In the genomic region with DNA sequence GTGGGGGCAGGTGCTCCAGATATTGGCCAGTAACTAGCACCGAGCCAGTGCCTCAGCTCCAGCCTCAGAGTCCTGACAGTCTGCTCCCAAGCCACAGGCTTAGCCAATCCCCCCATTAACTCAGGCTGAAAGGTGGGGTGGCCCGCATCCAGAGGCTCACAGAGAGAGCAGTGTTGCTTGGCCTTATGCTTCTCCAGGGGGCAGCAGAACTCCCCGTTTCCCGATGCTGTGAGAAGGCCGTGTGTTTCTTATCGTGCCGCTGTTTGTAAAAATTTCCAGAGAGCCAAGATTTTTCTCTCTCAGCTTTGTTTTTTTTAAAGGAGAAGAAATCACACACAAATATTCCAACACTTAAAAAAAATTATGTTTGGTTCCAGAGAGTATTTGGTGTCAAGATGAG, we compare ENCODE assay signal across 17 mouse cellular contexts. TPM values are rescaled to one million over a fixed set of nuclear protein-coding genes. Genes with fewer than 3 reads are reported as not detected.
DNase-seq lines count a peak whose midpoint lies in the region; ATAC-seq lines count a peak whose summit lies in the region.
"Had no signal": no experiment of that assay in that cellular context is flagged by ENCODE, and none has a peak within 500 bp of the region (broad histone marks: within the 10 kb centered on the region; RNA-seq: fewer than 3 reads in every experiment).

No protein-coding gene starts in this region.

- H3K27me3 ChIP-seq in embryonic facial prominence, embryonic 11.5 days (ENCODE audit: control insufficient read depth, insufficient read depth, low read length), result no peaks in the 10 kb centered on the region
- 0 out of 2 replicates have a peak, but pooled peaks cover 17% of the 10 kb centered on the region for H3K27me3 ChIP-seq in embryonic facial prominence, embryonic 10.5 days (replicated peaks; ENCODE audit: low read depth, poor library complexity, severe bottlenecking)
- no peaks in the 10 kb centered on the region for H3K27me3 ChIP-seq in kidney, embryonic 14.5 days (ENCODE audit: control insufficient read depth, insufficient read depth, low read length)
- peaks cover 3% of the 10 kb centered on the region; the same call in 1 of the 2 replicates for H3K27me3 ChIP-seq in midbrain, embryonic 13.5 days
- H3K27me3 ChIP-seq in midbrain, embryonic 15.5 days (replicated peaks), result no peaks in the 10 kb centered on the region
- H3K27me3 ChIP-seq: forebrain, embryonic 15.5 days; neural tube, embryonic 13.5 days had no signal

- no peak overlapping the region for H3K4me3 ChIP-seq in embryonic facial prominence, embryonic 11.5 days (ENCODE audit: low read depth, low read length)
- H3K4me3 ChIP-seq in embryonic facial prominence, embryonic 10.5 days, result no peak overlapping the region
- no peak overlapping the region for H3K4me3 ChIP-seq in kidney, embryonic 14.5 days (ENCODE audit: low read length)
- no peak overlapping the region for H3K4me3 ChIP-seq in midbrain, embryonic 13.5 days (replicated peaks)
- H3K4me3 ChIP-seq in midbrain, embryonic 15.5 days, result no peak overlapping the region
- H3K4me3 ChIP-seq: embryonic facial prominence, embryonic 12.5 days; forebrain, embryonic 15.5 days; midbrain, embryonic 12.5 days; neural tube, embryonic 13.5 days had no signal

- peak; percentile 39 for DNase-seq in embryonic facial prominence, embryonic 11.5 days (ENCODE audit: low spot score)
- no peak for DNase-seq in embryonic facial prominence, embryonic 10.5 days (ENCODE audit: low spot score)
- DNase-seq in kidney, adult 11 months, result no peak
- DNase-seq in yolk sac, embryonic 10.5 days (ENCODE audit: low spot score), result no peak
- DNase-seq in layer of hippocampus, adult 11-12 months (ENCODE audit: low spot score), result no peak
- DNase-seq: adrenal gland, postnatal 36 days; cerebellum, adult 18-20 months; gastrocnemius, postnatal 36 days; heart, postnatal 14 days had no signal

- ATAC-seq in embryonic facial prominence, embryonic 11.5 days (replicated peaks; ENCODE audit: insufficient number of reproducible peaks, low FRiP score, low TSS enrichment, low read depth), result no peak
- ATAC-seq in kidney, embryonic 14.5 days (ENCODE audit: low FRiP score, low TSS enrichment), result 0 out of 2 replicates have a peak, but pooled peaks have one; percentile 29
- 0 out of 2 replicates have a peak, but pooled peaks have one; percentile 50 for ATAC-seq in midbrain, embryonic 13.5 days
- ATAC-seq in midbrain, embryonic 15.5 days (replicated peaks), result no peak
- ATAC-seq: forebrain, embryonic 15.5 days had no signal

- 23% methylated on average over 7 of the region's 7 CpGs for WGBS in embryonic facial prominence, embryonic 11.5 days
- 18% methylated on average over 7 of the region's 7 CpGs for WGBS in embryonic facial prominence, embryonic 10.5 days
- whole genome bisulfite sequencing in kidney, embryonic 14.5 days, result 21% methylated on average over 7 of the region's 7 CpGs
- WGBS in midbrain, embryonic 13.5 days, result 29% methylated on average over 7 of the region's 7 CpGs
- WGBS in midbrain, embryonic 15.5 days, result 28% methylated on average over 7 of the region's 7 CpGs

- H3K27ac ChIP-seq in embryonic facial prominence, embryonic 11.5 days (replicated peaks; ENCODE audit: low read depth, low read length), result no peak overlapping the region
- H3K27ac ChIP-seq in embryonic facial prominence, embryonic 10.5 days (replicated peaks), result no peak overlapping the region
- H3K27ac ChIP-seq in kidney, embryonic 14.5 days (ENCODE audit: low read depth, low read length), result no peak overlapping the region
- no peak overlapping the region for H3K27ac ChIP-seq in midbrain, embryonic 13.5 days
- H3K27ac ChIP-seq in midbrain, embryonic 15.5 days, result no peak overlapping the region
- H3K27ac ChIP-seq: embryonic facial prominence, embryonic 12.5 days; forebrain, embryonic 15.5 days; liver, embryonic 14.5 days; midbrain, embryonic 12.5 days; neural tube, embryonic 13.5 days had no signal

- no peak overlapping the region for H3K4me2 ChIP-seq in embryonic facial prominence, embryonic 11.5 days (ENCODE audit: low read depth, low read length)
- no peak overlapping the region for H3K4me2 ChIP-seq in kidney, embryonic 14.5 days (replicated peaks; ENCODE audit: low read depth, low read length)
- H3K4me2 ChIP-seq in midbrain, embryonic 13.5 days (replicated peaks), result no peak overlapping the region
- no peak overlapping the region for H3K4me2 ChIP-seq in midbrain, embryonic 15.5 days
- H3K4me2 ChIP-seq: embryonic facial prominence, embryonic 12.5 days; forebrain, embryonic 15.5 days; midbrain, embryonic 12.5 days; neural tube, embryonic 13.5 days had no signal

- no peaks in the 10 kb centered on the region for H3K4me1 ChIP-seq in embryonic facial prominence, embryonic 11.5 days (ENCODE audit: control insufficient read depth, insufficient read depth, low read length)
- H3K4me1 ChIP-seq in embryonic facial prominence, embryonic 10.5 days, result peaks cover 8% of the 10 kb centered on the region
- H3K4me1 ChIP-seq in kidney, embryonic 14.5 days (ENCODE audit: control insufficient read depth, insufficient read depth, low read length), result 0 out of 2 replicates have a peak, but pooled peaks cover under 1% of the 10 kb centered on the region
- no peaks in the 10 kb centered on the region for H3K4me1 ChIP-seq in midbrain, embryonic 13.5 days (replicated peaks)
- no peaks in the 10 kb centered on the region for H3K4me1 ChIP-seq in midbrain, embryonic 15.5 days
- H3K4me1 ChIP-seq: forebrain, embryonic 15.5 days had no signal

- no peaks in the 10 kb centered on the region for H3K9me3 ChIP-seq in embryonic facial prominence, embryonic 11.5 days (replicated peaks; ENCODE audit: control insufficient read depth, low read length)
- peaks cover 3% of the 10 kb centered on the region; the same call in 1 of the 2 replicates for H3K9me3 ChIP-seq in embryonic facial prominence, embryonic 10.5 days
- no peaks in the 10 kb centered on the region for H3K9me3 ChIP-seq in kidney, embryonic 14.5 days (ENCODE audit: control insufficient read depth, low read length)
- no peaks in the 10 kb centered on the region; the same call in 1 of the 2 replicates for H3K9me3 ChIP-seq in midbrain, embryonic 13.5 days
- H3K9me3 ChIP-seq in midbrain, embryonic 15.5 days, result no peaks in the 10 kb centered on the region
- H3K9me3 ChIP-seq: embryonic facial prominence, embryonic 12.5 days; forebrain, embryonic 15.5 days had no signal

- H3K36me3 ChIP-seq in embryonic facial prominence, embryonic 11.5 days (replicated peaks; ENCODE audit: control insufficient read depth, insufficient read depth, low read depth, low read length), result no peaks in the 10 kb centered on the region
- no peaks in the 10 kb centered on the region for H3K36me3 ChIP-seq in embryonic facial prominence, embryonic 10.5 days (replicated peaks)
- no peaks in the 10 kb centered on the region for H3K36me3 ChIP-seq in kidney, embryonic 14.5 days (ENCODE audit: control insufficient read depth, insufficient read depth, low read length)
- H3K36me3 ChIP-seq in midbrain, embryonic 13.5 days, result no peaks in the 10 kb centered on the region
- no peaks in the 10 kb centered on the region for H3K36me3 ChIP-seq in midbrain, embryonic 15.5 days (replicated peaks)
- H3K36me3 ChIP-seq: embryonic facial prominence, embryonic 12.5 days; forebrain, embryonic 15.5 days; midbrain, embryonic 12.5 days; neural tube, embryonic 13.5 days had no signal

- H3K9ac ChIP-seq in embryonic facial prominence, embryonic 11.5 days (replicated peaks; ENCODE audit: low read length), result no peak overlapping the region
- H3K9ac ChIP-seq in kidney, embryonic 14.5 days (ENCODE audit: low read depth, low read length), result no peak overlapping the region
- no peak overlapping the region for H3K9ac ChIP-seq in midbrain, embryonic 13.5 days (replicated peaks)
- H3K9ac ChIP-seq in midbrain, embryonic 15.5 days, result no peak overlapping the region
- H3K9ac ChIP-seq: embryonic facial prominence, embryonic 12.5 days; forebrain, embryonic 15.5 days; liver, embryonic 14.5 days; midbrain, embryonic 12.5 days; neural tube, embryonic 13.5 days had no signal

RNA-seq across cellular contexts. Expression of a gene that starts 56.2 kb away (rescaled TPM):
- polyA plus RNA-seq in embryonic facial prominence, embryonic 11.5 days (2014; fragmentation: Nextera tagmentation; extraction: Ambion mirVana), result 0.32 and 0.40 TPM in 2 replicates
- 0.11 and 0.39 TPM in 2 replicates for polyA plus RNA-seq in embryonic facial prominence, embryonic 10.5 days (2016; fragmentation: Nextera tagmentation; extraction: Ambion mirVana)
- 1.9 and 5.5 TPM in 2 replicates for polyA plus RNA-seq in kidney, embryonic 14.5 days (2014; fragmentation: Nextera tagmentation; extraction: Ambion mirVana)
- 0.70 and 0.72 TPM in 2 replicates for polyA plus RNA-seq in midbrain, embryonic 13.5 days (2015; fragmentation: Nextera tagmentation; extraction: Ambion mirVana)
- polyA plus RNA-seq in midbrain, embryonic 15.5 days (2015; fragmentation: Nextera tagmentation; extraction: Ambion mirVana), result 0.33 and 0.44 TPM in 2 replicates

Comparison
In these comparisons a context has a peak if more than half of its experiments do, and no peak if none do; other contexts are left out.
1. ATAC-seq: peak in kidney, embryonic 14.5 days (single experiment) and midbrain, embryonic 13.5 days (single experiment); none in embryonic facial prominence, embryonic 11.5 days (single experiment) and midbrain, embryonic 15.5 days (single experiment).